Mouse (Mus musculus) ovary, adult 2 months (tissue): ENCODE results near the gene Mapkapk3. TPM values are rescaled to one million over a fixed set of nuclear protein-coding genes. Genes with fewer than 3 reads are reported as not detected.

Source experiments
- polyA plus RNA-seq: library from polyadenylated mRNA; depleted of rRNA; stranded (reverse); fragments of >200 nt; gene quantifications from 2 replicates; pipeline ENCODE4 v1.2.3, GENCODE M21; 2012; rRNA removed

The Mapkapk3 gene
- 40.0 and 42.2 TPM in 2 replicates for polyA plus RNA-seq

GRCm38 (mm10) chr9:107289211-107290076 is at the start of gene Mapkapk3:
Gene Mapkapk3, minus strand, starts transcription at chr9:107289877.

GRCm38 (mm10) chr9:107338172-107338883 is 48.7 kb upstream of the Mapkapk3 start, which contains the start of gene Hemk1:
Gene Hemk1, minus strand, starts transcription at chr9:107338350.

DNA sequence AAGGTAGTCTGAATTCAATTTTAAA is 6.2 kb upstream of the Mapkapk3 start, which contains the start of gene Cish:
Gene Cish (plus strand): TSS at position 11 of the 25 bp plus-strand sequence.

DNA sequence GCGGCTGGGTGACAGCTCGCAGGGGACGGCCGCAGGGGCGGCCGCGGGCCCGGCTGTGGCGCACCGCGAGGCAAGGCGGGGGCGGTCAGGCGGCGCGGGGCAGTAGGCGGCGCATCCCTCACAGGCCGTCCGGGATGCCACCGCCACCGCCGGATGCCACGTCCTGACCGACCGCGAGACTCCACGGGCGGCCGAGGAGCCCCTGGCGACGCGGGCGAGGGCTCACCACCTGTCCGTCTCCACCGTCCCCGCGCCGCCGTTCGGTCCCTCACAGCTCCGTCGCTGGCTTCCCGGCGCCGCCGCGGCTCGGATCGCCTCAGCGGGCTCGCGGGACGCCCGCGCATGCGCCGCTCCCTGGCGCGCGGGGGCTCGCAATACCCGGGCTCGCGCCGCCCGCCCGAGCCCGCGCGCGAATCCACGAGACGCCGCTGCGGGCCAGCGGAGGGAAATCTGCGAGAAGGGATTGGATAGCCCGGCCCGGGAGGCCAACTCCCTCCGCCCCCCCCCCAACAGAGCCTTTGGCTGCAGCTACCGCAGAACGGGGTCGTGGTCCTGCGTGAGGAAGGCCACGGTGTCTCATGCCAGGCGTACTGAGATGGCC is 58.0 kb downstream of the Mapkapk3 start, which contains the start of gene Dock3:
Gene Dock3 (minus strand): TSS at position 371 of the 601 bp plus-strand sequence.

Other genes with a start within 250 kb of the Mapkapk3 start
- 2.3 and 3.2 TPM in 2 replicates for gene Dock3, start 58.0 kb downstream of the Mapkapk3 start, polyA plus RNA-seq
- 36.8 and 37.0 TPM in 2 replicates for gene Cish, start 6.1 kb upstream of the Mapkapk3 start, polyA plus RNA-seq
- 19.0 and 27.1 TPM in 2 replicates for gene Hemk1, start 48.5 kb upstream of the Mapkapk3 start, polyA plus RNA-seq
- 0.86 and 1.1 TPM in 2 replicates for gene 6430571L13Rik, start 50.7 kb upstream of the Mapkapk3 start, polyA plus RNA-seq
- gene Cacna2d2, start 109.7 kb upstream of the Mapkapk3 start, polyA plus RNA-seq = 4.9 and 5.3 TPM in 2 replicates
- 86.5 and 92.7 TPM in 2 replicates for gene Tmem115, start 244.1 kb upstream of the Mapkapk3 start, polyA plus RNA-seq